Mouse (Mus musculus) embryo, embryonic 9.5 days (tissue): ENCODE data around the gene Gm10719.
"Not testable (repeated sequence)": the region's sequence is repeated elsewhere in the genome, so short reads cannot be mapped to it uniquely, and the experiment has no call there.

ENCODE experiments used
- DNase-seq: peaks from one replicate; pipeline ENCODE4 v3.0.0-alpha.2; 2017; ENCODE audit errors: extremely low spot score

Gm10719 gene

GRCm38 (mm10) chr9:3017108-3017507 lies at the start of gene Gm10719:
TSS of gene Gm10719 (plus strand) at chr9:3017408.
- not testable (repeated sequence) for DNase-seq

GRCm38 (mm10) chr9:3000445-3000972 lies 16.7 kb upstream of the Gm10719 start, which contains the start of gene Gm10722:
TSS of gene Gm10722 (plus strand) at chr9:3000922.
- peak; percentile 27 for DNase-seq

GRCm38 (mm10) chr9:3001006-3001405 lies 16.2 kb upstream of the Gm10719 start:
- not testable (repeated sequence) for DNase-seq

- DNase-seq, result peak; percentile 5
Measured at GRCm38 (mm10) chr9:3001948-3002659, 15.1 kb upstream of the Gm10719 start.

- not testable (repeated sequence) for DNase-seq
Measured at GRCm38 (mm10) chr9:3002794-3003396, 14.3 kb upstream of the Gm10719 start, which contains the start of gene Gm11168. TSS of gene Gm11168 (plus strand) at chr9:3003346.

- DNase-seq, result not testable (repeated sequence)
Measured at GRCm38 (mm10) chr9:3006179-3006578, 11.0 kb upstream of the Gm10719 start.

- not testable (repeated sequence) for DNase-seq
Measured at GRCm38 (mm10) chr9:3006636-3007035, 10.6 kb upstream of the Gm10719 start.

- peak; percentile 9 for DNase-seq
Measured at GRCm38 (mm10) chr9:3007272-3007671, 9.9 kb upstream of the Gm10719 start.

- not testable (repeated sequence) for DNase-seq
Measured at GRCm38 (mm10) chr9:3009331-3009730, 7.9 kb upstream of the Gm10719 start.

GRCm38 (mm10) chr9:3012054-3012621 lies 5.1 kb upstream of the Gm10719 start:
- not testable (repeated sequence) for DNase-seq

GRCm38 (mm10) chr9:3012733-3013279 lies 4.4 kb upstream of the Gm10719 start, which contains the start of gene Gm10721:
TSS of gene Gm10721 (plus strand) at chr9:3013140.
- not testable (repeated sequence) for DNase-seq

GRCm38 (mm10) chr9:3015354-3015753 lies 1.9 kb upstream of the Gm10719 start, which contains the start of gene Gm10720:
TSS of gene Gm10720 (plus strand) at chr9:3015654.
- not testable (repeated sequence) for DNase-seq

- DNase-seq, result not testable (repeated sequence)
Measured at GRCm38 (mm10) chr9:3015896-3016295, 1.3 kb upstream of the Gm10719 start.

GRCm38 (mm10) chr9:3018944-3019343 lies 1.7 kb downstream of the Gm10719 start:
- DNase-seq, result not testable (repeated sequence)

- DNase-seq, result not testable (repeated sequence)
Measured at GRCm38 (mm10) chr9:3019835-3020727, 2.9 kb downstream of the Gm10719 start.

GRCm38 (mm10) chr9:3022316-3023008 lies 5.3 kb downstream of the Gm10719 start:
- not testable (repeated sequence) for DNase-seq

- not testable (repeated sequence) for DNase-seq
Measured at GRCm38 (mm10) chr9:3023312-3023984, 6.2 kb downstream of the Gm10719 start, which contains the start of gene Gm10718. TSS of gene Gm10718 (plus strand) at chr9:3023547.

GRCm38 (mm10) chr9:3023985-3024648 lies 6.9 kb downstream of the Gm10719 start:
- not testable (repeated sequence) for DNase-seq

- DNase-seq, result not testable (repeated sequence)
Measured at GRCm38 (mm10) chr9:3024912-3025467, 7.8 kb downstream of the Gm10719 start, which contains the start of gene Gm10717. TSS of gene Gm10717 (plus strand) at chr9:3025417.
